Mouse (Mus musculus) E14TG2a.4 (cell line): ENCODE measurements around the gene Fbxo39.

Experiments used
- H3K27me3 ChIP-seq: 2 replicates; pipeline ENCODE4 v1.6.1; 2014; ENCODE audit warnings: low read length, control low read depth; ENCODE audit not compliant: insufficient read depth
- H3K36me3 ChIP-seq: 2 replicates; pipeline ENCODE4 v1.6.1; 2014; ENCODE audit warnings: low read length, control low read depth; ENCODE audit not compliant: insufficient read depth
- H3K4me1 ChIP-seq: replicated peaks from 2 replicates; pipeline ENCODE4 v1.6.1; 2014; ENCODE audit warnings: low read depth, low read length, control low read depth
- H3K4me3 ChIP-seq: replicated peaks from 2 replicates; pipeline ENCODE4 v1.5.1; 2014; ENCODE audit warnings: mild to moderate bottlenecking, low read length
- H3K9me3 ChIP-seq: 2 replicates; pipeline ENCODE4 v1.6.1; 2014; ENCODE audit warnings: low read length, control low read depth
- CTCF ChIP-seq: conservative IDR thresholded peaks from 2 replicates; pipeline ENCODE4 v1.5.1; 2014; ENCODE audit warnings: low read length
- NANOG ChIP-seq: IDR thresholded peaks from 2 replicates; pipeline ENCODE4 v1.6.1; 2014; ENCODE audit warnings: borderline replicate concordance, low read length, mixed read lengths
- POU5F1 ChIP-seq: IDR thresholded peaks from 2 replicates; pipeline ENCODE4 v1.6.1; 2014; ENCODE audit warnings: low read length, borderline replicate concordance

Gene Fbxo39

GRCm38 (mm10) chr11:72344486-72344885 is 30.2 kb downstream of the Fbxo39 start:
- peaks cover 44% of the 10 kb centered on the region for H3K4me1 ChIP-seq
- no peak for TF ChIP-seq CTCF
- no peak for TF ChIP-seq NANOG
- TF ChIP-seq POU5F1: no peak
- H3K4me3 ChIP-seq: peak overlapping the region; percentile 14; the same call in 1 of the 2 replicates
- peaks cover 21% of the 10 kb centered on the region; the same call in 1 of the 2 replicates for H3K36me3 ChIP-seq
- H3K9me3 ChIP-seq: no peaks in the 10 kb centered on the region
- no peaks in the 10 kb centered on the region for H3K27me3 ChIP-seq

DNA sequence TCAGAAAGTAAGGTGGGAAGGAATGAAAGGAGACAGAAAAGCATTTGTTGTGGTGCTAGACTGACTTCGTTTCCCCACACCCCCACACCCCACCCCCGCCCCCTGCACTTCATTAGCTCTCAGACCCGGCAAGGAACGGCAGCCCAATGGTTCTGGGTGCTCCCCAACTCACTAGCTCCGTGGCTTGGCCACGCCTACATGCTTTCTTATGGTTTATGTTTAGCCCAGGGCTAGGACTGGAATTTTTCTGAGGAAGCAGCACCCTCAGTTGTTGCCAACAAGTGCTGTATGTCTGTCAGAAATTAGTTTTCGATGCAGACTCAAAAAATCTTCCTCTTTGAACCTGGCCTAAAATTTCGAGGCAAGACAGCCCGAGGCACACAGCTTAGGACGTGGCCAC is 34.3 kb downstream of the Fbxo39 start:
- H3K4me3 ChIP-seq: no peak overlapping the region
- H3K27me3 ChIP-seq: no peaks in the 10 kb centered on the region
- no peak for TF ChIP-seq CTCF
- TF ChIP-seq NANOG: no peak
- no peak for TF ChIP-seq POU5F1
- H3K9me3 ChIP-seq: no peaks in the 10 kb centered on the region
- H3K4me1 ChIP-seq: peaks cover 55% of the 10 kb centered on the region
- peaks cover 38% of the 10 kb centered on the region for H3K36me3 ChIP-seq

DNA sequence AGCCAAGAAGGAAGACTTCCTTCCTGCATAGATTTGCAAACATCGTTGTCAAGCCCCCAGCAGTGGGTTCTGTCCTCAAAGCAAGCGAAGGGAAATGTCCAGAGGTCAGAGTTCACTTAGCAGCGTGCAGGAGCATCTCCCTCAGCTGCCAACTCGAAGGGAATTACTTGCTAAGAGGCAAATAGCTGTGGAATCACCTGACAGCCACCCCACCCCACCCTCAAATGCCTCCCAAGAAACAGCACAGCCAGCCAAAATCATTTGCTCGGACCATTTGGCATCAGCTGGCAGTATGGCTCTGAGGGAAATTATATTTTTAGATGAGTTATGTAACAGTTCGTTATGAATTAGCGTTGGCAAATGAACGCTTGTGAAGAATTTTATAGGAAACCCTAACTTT is 34.8 kb downstream of the Fbxo39 start:
- H3K27me3 ChIP-seq: no peaks in the 10 kb centered on the region
- TF ChIP-seq NANOG: no peak
- H3K36me3 ChIP-seq: peaks cover 39% of the 10 kb centered on the region
- no peaks in the 10 kb centered on the region for H3K9me3 ChIP-seq
- peaks cover 54% of the 10 kb centered on the region for H3K4me1 ChIP-seq
- H3K4me3 ChIP-seq: no peak overlapping the region

DNA sequence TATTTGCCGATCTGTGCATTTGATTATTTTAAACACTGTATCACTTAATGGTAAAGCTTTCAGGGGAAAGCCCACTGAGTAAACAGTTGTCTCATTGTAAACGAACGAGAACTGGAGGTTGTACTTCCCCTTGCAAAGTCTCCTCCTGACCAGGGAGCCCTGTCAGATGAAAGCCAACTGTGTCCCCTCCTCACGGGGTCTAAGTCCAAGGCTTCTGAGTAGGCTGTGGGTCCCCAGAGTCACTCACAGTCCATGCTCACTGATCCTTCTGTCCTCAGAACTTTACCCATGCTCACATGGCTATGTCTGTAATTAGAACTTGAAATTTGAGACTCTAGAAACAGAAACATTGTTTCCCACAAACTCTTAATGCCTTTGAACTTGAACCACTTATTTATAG is 35.4 kb downstream of the Fbxo39 start:
- no peaks in the 10 kb centered on the region for H3K9me3 ChIP-seq
- no peak overlapping the region for H3K4me3 ChIP-seq
- H3K27me3 ChIP-seq: no peaks in the 10 kb centered on the region
- H3K36me3 ChIP-seq: peaks cover 44% of the 10 kb centered on the region
- no peak for TF ChIP-seq POU5F1
- TF ChIP-seq NANOG: no peak
- no peak for TF ChIP-seq CTCF
- peaks cover 51% of the 10 kb centered on the region for H3K4me1 ChIP-seq

GRCm38 (mm10) chr11:72352272-72352671 is 38.0 kb downstream of the Fbxo39 start:
- peaks cover 27% of the 10 kb centered on the region for H3K36me3 ChIP-seq
- peaks cover 66% of the 10 kb centered on the region for H3K4me1 ChIP-seq
- H3K9me3 ChIP-seq: no peaks in the 10 kb centered on the region
- no peaks in the 10 kb centered on the region for H3K27me3 ChIP-seq
- H3K4me3 ChIP-seq: no peak overlapping the region
- TF ChIP-seq POU5F1 (no peak), NANOG (no peak), CTCF (no peak)

DNA sequence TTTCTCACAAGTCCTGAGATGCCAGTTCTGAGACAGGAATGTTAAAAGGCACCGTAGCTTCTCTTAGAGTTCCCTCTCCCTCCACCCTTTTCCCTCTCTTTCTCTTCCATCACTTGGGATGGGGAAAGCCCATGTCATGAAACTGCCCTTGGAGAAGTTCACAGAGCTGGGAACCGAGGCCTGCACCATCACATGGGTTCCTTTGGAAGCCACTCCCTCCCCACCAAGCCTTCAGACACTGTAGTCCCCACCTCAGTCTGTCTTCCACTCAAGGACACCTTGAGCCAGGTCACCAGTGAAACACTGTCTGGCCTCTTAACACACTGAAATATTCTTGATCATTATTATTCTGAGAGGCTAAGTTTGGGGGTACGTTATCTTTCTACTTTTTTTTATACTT is 38.9 kb downstream of the Fbxo39 start:
- peaks cover 66% of the 10 kb centered on the region for H3K4me1 ChIP-seq
- TF ChIP-seq POU5F1 (no peak), CTCF (no peak), NANOG (no peak)
- H3K4me3 ChIP-seq: no peak overlapping the region
- H3K9me3 ChIP-seq: no peaks in the 10 kb centered on the region
- H3K27me3 ChIP-seq: no peaks in the 10 kb centered on the region
- H3K36me3 ChIP-seq: peaks cover 27% of the 10 kb centered on the region

- Histone ChIP-seq H3K9me3 (no peaks in the 10 kb centered on the region), H3K27me3 (no peaks in the 10 kb centered on the region), H3K4me3 (peak overlapping the region; percentile 66), H3K4me1 (peaks cover 51% of the 10 kb centered on the region), H3K36me3 (peaks cover 27% of the 10 kb centered on the region)
- TF ChIP-seq CTCF: peak; percentile 86
- no peak for TF ChIP-seq POU5F1
- no peak for TF ChIP-seq NANOG
Observed at GRCm38 (mm10) chr11:72354971-72355728, 40.9 kb downstream of the Fbxo39 start.

DNA sequence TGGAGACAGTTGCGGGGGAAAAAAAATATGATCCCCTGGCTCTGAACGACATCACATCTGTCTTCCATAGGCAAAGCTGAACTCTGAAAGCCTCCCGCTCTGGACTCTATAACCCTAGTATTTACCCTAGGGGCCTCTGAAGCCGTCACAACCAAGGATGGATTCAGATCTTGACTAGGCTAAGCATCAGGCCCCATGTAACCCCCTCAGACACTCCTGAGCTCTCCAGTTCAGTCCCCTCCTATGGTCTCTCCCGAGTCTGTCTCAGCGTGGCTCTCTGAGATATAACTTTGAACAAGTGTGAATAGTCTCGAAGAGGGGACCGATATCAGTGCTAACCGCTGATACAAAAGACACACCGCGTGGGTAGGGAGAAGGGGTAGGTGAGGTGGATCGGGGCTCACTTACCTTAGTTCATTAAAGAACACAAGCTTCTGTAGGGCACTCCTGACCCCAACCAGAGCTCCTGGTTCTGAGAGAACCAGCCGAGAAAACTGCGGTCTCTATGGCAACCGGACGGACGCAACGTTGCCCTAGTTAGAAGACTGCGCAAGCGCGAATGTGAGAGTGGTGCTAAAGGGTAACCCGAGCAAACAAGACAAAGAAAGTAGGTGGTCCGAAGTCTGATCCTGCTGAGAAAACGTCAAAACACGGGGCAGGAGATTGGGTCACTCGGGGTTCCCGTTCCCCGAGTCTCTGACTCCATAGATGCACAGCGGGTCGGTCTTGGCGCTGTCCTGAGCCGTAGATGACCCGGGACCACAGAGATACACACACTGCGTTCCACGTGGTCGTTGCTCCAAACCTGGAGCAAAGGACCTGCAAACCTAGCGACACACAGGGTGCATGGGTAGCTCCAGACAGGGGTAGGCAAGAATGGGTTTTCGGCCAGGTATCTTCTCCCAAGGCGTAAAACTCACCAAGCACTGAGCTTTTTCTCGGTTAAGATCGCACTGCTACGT is 47.4 kb downstream of the Fbxo39 start:
- Histone ChIP-seq H3K36me3 (no peaks in the 10 kb centered on the region), H3K4me3 (peak overlapping the region; percentile 68), H3K4me1 (peaks cover 29% of the 10 kb centered on the region), H3K9me3 (no peaks in the 10 kb centered on the region), H3K27me3 (peaks cover 5% of the 10 kb centered on the region; the same call in 1 of the 2 replicates)
- TF ChIP-seq POU5F1 (no peak), NANOG (no peak), CTCF (no peak)
